Mouse (Mus musculus) mesoderm, embryonic 11.5 days (tissue): ENCODE data around the gene Vtn.

ENCODE experiments used
- DNase-seq: peaks from one replicate; pipeline ENCODE4 v3.0.0-alpha.2; 2012; ENCODE audit warnings: low read depth, low spot score

Vtn gene

GRCm38 (mm10) chr11:78534516-78534915, 35.6 kb downstream of the Vtn start:
- DNase-seq: no peak

- DNase-seq: peak; percentile 56
Observed at GRCm38 (mm10) chr11:78535376-78536079, 36.6 kb downstream of the Vtn start.

GRCm38 (mm10) chr11:78536080-78536689, 37.3 kb downstream of the Vtn start, which contains the start of the genes Tnfaip1 and Ift20:
Gene Tnfaip1, minus strand, starts transcription at chr11:78536332.
Gene Ift20, plus strand, starts transcription at chr11:78536361.
- DNase-seq: peak; percentile 99

- no peak for DNase-seq
Observed at GRCm38 (mm10) chr11:78536690-78537084, 37.8 kb downstream of the Vtn start.

- DNase-seq: no peak
Observed at GRCm38 (mm10) chr11:78540358-78540757, 41.5 kb downstream of the Vtn start.

GRCm38 (mm10) chr11:78544449-78545111, 45.7 kb downstream of the Vtn start:
- DNase-seq: no peak

- no peak for DNase-seq
Observed at GRCm38 (mm10) chr11:78545181-78545580, 46.3 kb downstream of the Vtn start.

- DNase-seq: no peak
Observed at GRCm38 (mm10) chr11:78547718-78548460, 49.0 kb downstream of the Vtn start.

- DNase-seq: no peak
Observed at GRCm38 (mm10) chr11:78549491-78549987, 50.6 kb downstream of the Vtn start.

- DNase-seq: peak; percentile 96
Observed at GRCm38 (mm10) chr11:78550168-78551058, 51.5 kb downstream of the Vtn start, which contains the start of gene Tmem97. Gene Tmem97, minus strand, starts transcription at chr11:78550777.

- no peak for DNase-seq
Observed at GRCm38 (mm10) chr11:78551059-78551398, 52.1 kb downstream of the Vtn start.
